Mouse (Mus musculus) neural tube, embryonic 12.5 days (tissue): ENCODE measurements at regions not wholly inside any gene's neighbourhood (a gene's known extent, or its start where the extent isn't known, plus 50 kb on each side); places are given as distances from the start of the nearest gene placed in this dataset.

ENCODE experiments used
- ATAC-seq: fragments of 200-750 bp; cut with Nextera tagmentation; 2 replicates; pipeline ENCODE4 v1.8.0; 2017; ENCODE audit warnings: low read depth, mild to moderate bottlenecking, moderate TSS enrichment, moderate library complexity; ENCODE audit not compliant: low FRiP score
- H3K27ac ChIP-seq: fragments of 300-500 bp; sonication (generic); 2 replicates; pipeline ENCODE4 v1.5.1; 2016
- H3K27me3 ChIP-seq: fragments of 300-500 bp; sonication (generic); replicated peaks from 2 replicates; pipeline ENCODE4 v1.6.1; 2016; ENCODE audit warnings: mild to moderate bottlenecking
- H3K36me3 ChIP-seq: fragments of 300-500 bp; sonication (generic); 2 replicates; pipeline ENCODE4 v1.6.1; 2016; ENCODE audit warnings: mild to moderate bottlenecking
- H3K4me1 ChIP-seq: fragments of 300-500 bp; sonication (generic); 2 replicates; pipeline ENCODE4 v1.6.1; 2016
- H3K4me2 ChIP-seq: fragments of 300-500 bp; sonication (generic); replicated peaks from 2 replicates; pipeline ENCODE4 v1.6.1; 2016; ENCODE audit warnings: mild to moderate bottlenecking
- H3K4me3 ChIP-seq: fragments of 300-500 bp; sonication (generic); 2 replicates; pipeline ENCODE4 v1.5.1; 2016
- H3K9ac ChIP-seq: fragments of 300-500 bp; sonication (generic); 2 replicates; pipeline ENCODE4 v1.6.1; 2016; ENCODE audit warnings: mild to moderate bottlenecking
- H3K9me3 ChIP-seq: fragments of 300-500 bp; sonication (generic); 2 replicates; pipeline ENCODE4 v1.6.1; 2016; ENCODE audit warnings: mild to moderate bottlenecking
- WGBS: fragments of 180-500 bp; shearing (Covaris S2); methylation state at CpG from one replicate; pipeline ENCODE4 v1.1.7; 2016; 5-methylcytosine and 5-hydroxymethylcytosine counted together

- no peak overlapping the region for H3K4me2 ChIP-seq
Measured at GRCm38 (mm10) chr12:28380203-28380602, 172.0 kb downstream of the Dcdc2c start.

DNA sequence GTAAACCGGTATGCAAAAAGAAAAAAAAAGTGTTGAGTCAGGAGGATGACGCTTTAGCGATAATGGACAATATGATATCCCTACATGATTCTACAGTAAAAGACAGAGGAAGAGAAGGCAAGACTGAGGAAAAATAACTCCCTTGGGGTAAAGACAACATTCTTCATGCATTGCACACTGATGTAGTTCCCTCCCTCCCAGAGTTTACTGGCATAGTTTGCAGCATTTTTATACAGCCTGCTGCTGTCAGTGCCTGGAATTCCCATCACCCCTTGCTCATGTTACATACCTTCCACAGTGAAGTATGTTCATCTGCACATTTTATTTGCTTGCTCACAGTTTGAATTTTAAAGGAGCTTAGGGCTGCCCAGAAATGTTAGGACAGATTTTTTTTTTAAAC, 174.2 kb downstream of the Dcdc2c start:
- no peaks in the 10 kb centered on the region for H3K36me3 ChIP-seq
- no peak overlapping the region for H3K4me3 ChIP-seq
- H3K27ac ChIP-seq: no peak overlapping the region
- peaks cover 8% of the 10 kb centered on the region for H3K4me1 ChIP-seq
- no peak overlapping the region for H3K4me2 ChIP-seq
- no peak overlapping the region for H3K9ac ChIP-seq
- H3K27me3 ChIP-seq: no peaks in the 10 kb centered on the region
- H3K9me3 ChIP-seq: no peaks in the 10 kb centered on the region
- no peak for ATAC-seq
- WGBS: 88% methylated on average over 3 of the region's 3 CpGs

More at GRCm38 (mm10) chr12:28380203-28380602, 172.0 kb downstream of the Dcdc2c start:
- no peaks in the 10 kb centered on the region for H3K27me3 ChIP-seq
- peaks cover 8% of the 10 kb centered on the region for H3K4me1 ChIP-seq
- H3K4me3 ChIP-seq: no peak overlapping the region
- no peak for ATAC-seq
- H3K36me3 ChIP-seq: no peaks in the 10 kb centered on the region
- WGBS: 60% methylated on average over 3 of the region's 3 CpGs
- H3K9ac ChIP-seq: no peak overlapping the region
- H3K9me3 ChIP-seq: no peaks in the 10 kb centered on the region
- no peak overlapping the region for H3K27ac ChIP-seq

DNA sequence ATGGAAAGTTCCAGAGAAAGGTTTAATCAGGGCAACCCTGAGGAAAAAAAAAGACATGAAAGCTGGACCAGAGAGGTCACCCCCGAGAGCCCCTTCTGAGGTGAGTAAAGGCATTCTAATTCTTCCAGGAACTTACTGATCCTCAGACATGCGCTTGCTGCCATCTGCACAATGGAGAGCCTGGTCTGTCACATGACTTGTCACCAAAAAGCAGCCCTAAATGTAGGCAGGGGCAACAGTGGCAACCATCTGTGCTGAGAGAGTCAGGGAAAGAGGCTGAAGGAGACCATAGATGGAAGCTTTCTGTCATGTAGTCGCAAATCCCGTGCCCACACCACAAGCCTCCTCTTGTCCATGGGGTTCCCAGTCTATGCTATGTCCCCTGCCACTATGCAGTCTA, 174.8 kb downstream of the Dcdc2c start:
- no peaks in the 10 kb centered on the region for H3K27me3 ChIP-seq
- WGBS: 69% methylated on average over 4 of the region's 4 CpGs
- H3K36me3 ChIP-seq: no peaks in the 10 kb centered on the region
- H3K4me3 ChIP-seq: no peak overlapping the region
- no peak overlapping the region for H3K9ac ChIP-seq
- H3K9me3 ChIP-seq: no peaks in the 10 kb centered on the region
- ATAC-seq: no peak
- H3K4me1 ChIP-seq: peaks cover 8% of the 10 kb centered on the region
- H3K4me2 ChIP-seq: no peak overlapping the region
- no peak overlapping the region for H3K27ac ChIP-seq

DNA sequence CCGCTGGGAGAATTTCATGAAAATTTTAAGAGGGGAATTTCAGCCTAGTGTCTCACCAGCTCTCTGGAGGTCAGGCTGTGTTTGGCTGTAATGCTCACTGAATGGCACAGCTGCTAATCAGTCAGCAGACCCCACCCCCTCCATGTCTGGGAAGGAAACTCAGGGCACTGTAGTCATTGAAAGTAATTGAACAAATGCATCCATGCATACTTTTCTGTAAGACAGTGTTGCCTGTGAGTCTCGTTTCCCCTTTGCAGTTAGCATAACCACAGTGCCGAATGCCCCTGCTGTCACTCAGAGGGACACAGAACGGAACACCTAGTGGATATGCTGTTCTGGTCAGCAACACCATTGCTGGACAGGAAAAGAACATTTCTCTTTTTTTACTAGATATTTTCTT, 175.4 kb downstream of the Dcdc2c start:
- H3K4me3 ChIP-seq: no peak overlapping the region
- H3K4me2 ChIP-seq: no peak overlapping the region
- no peak overlapping the region for H3K27ac ChIP-seq
- H3K27me3 ChIP-seq: no peaks in the 10 kb centered on the region
- H3K9me3 ChIP-seq: no peaks in the 10 kb centered on the region
- WGBS: 44% methylated on average over 4 of the region's 4 CpGs
- no peaks in the 10 kb centered on the region for H3K36me3 ChIP-seq
- peak; percentile 53; the same call in 1 of the 2 replicates for ATAC-seq
- H3K9ac ChIP-seq: no peak overlapping the region
- H3K4me1 ChIP-seq: peaks cover 8% of the 10 kb centered on the region

GRCm38 (mm10) chr12:28365304-28365703, 186.9 kb downstream of the Dcdc2c start:
- no peak overlapping the region for H3K27ac ChIP-seq
- H3K4me1 ChIP-seq: no peaks in the 10 kb centered on the region
- no peak overlapping the region for H3K4me3 ChIP-seq
- H3K9ac ChIP-seq: no peak overlapping the region
- no peak overlapping the region for H3K4me2 ChIP-seq
- H3K36me3 ChIP-seq: no peaks in the 10 kb centered on the region
- no peaks in the 10 kb centered on the region for H3K9me3 ChIP-seq
- no peaks in the 10 kb centered on the region for H3K27me3 ChIP-seq
- WGBS: 90% methylated on average over 2 of the region's 2 CpGs
- ATAC-seq: no peak

- Histone ChIP-seq H3K4me1 (no peaks in the 10 kb centered on the region), H3K9ac (no peak overlapping the region), H3K36me3 (no peaks in the 10 kb centered on the region), H3K4me2 (no peak overlapping the region), H3K9me3 (no peaks in the 10 kb centered on the region), H3K27ac (no peak overlapping the region), H3K27me3 (no peaks in the 10 kb centered on the region), H3K4me3 (no peak overlapping the region)
- ATAC-seq: no peak
- 53% methylated on average over 7 of the region's 7 CpGs for WGBS
Measured at GRCm38 (mm10) chr12:28358737-28359333, 193.4 kb downstream of the Dcdc2c start.

- Histone ChIP-seq H3K4me2 (no peak overlapping the region), H3K4me3 (no peak overlapping the region), H3K9ac (no peak overlapping the region), H3K36me3 (no peaks in the 10 kb centered on the region), H3K9me3 (no peaks in the 10 kb centered on the region), H3K27me3 (no peaks in the 10 kb centered on the region), H3K4me1 (no peaks in the 10 kb centered on the region), H3K27ac (no peak overlapping the region)
- 85% methylated on average over 10 of the region's 10 CpGs for WGBS
- ATAC-seq: no peak
Measured at GRCm38 (mm10) chr12:28357764-28358163, 194.4 kb downstream of the Dcdc2c start.

DNA sequence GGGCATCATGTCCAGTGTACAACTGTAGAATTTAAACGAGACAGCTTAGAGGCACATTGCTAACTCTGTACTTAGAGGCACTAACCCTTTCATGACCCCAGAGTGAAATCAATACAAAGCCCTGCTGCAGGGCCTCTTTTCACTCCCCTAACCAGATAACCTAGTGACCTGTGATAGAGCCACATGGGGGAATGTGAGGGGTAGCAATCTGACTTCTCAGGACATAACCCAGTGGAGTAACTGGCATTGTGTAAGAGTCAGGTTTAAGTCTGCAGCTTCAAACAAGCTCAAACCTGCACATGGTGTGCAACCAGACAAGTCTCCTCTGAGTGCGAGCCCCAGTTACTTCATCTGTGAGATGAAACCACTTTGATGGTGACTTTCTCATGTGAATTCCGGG, 199.1 kb downstream of the Dcdc2c start:
- H3K36me3 ChIP-seq: no peaks in the 10 kb centered on the region
- no peak overlapping the region for H3K9ac ChIP-seq
- WGBS: 68% methylated on average over 3 of the region's 3 CpGs
- H3K27me3 ChIP-seq: no peaks in the 10 kb centered on the region
- no peaks in the 10 kb centered on the region for H3K4me1 ChIP-seq
- no peaks in the 10 kb centered on the region for H3K9me3 ChIP-seq
- no peak overlapping the region for H3K27ac ChIP-seq
- no peak overlapping the region for H3K4me2 ChIP-seq
- ATAC-seq: no peak
- H3K4me3 ChIP-seq: no peak overlapping the region

DNA sequence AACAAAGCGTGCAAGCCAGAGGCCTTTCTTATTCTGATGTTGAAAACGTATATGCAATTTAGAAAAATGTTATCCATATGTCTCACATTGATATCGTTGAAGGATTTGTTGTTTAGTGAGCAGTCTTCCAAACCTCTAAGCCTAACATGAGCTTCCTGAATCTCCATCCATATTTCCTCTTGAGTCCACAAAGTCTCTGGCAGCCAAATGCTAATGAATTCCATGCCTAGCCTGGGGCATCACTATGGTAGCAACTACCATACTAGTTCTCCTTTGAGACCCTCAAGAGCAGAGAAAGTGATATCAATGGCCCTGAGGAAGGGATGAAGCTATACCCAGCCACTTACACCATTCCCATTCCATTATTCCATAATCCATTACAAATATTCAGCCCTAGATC, 199.6 kb downstream of the Dcdc2c start:
- Histone ChIP-seq H3K27ac (no peak overlapping the region), H3K4me2 (no peak overlapping the region), H3K4me1 (no peaks in the 10 kb centered on the region)

DNA sequence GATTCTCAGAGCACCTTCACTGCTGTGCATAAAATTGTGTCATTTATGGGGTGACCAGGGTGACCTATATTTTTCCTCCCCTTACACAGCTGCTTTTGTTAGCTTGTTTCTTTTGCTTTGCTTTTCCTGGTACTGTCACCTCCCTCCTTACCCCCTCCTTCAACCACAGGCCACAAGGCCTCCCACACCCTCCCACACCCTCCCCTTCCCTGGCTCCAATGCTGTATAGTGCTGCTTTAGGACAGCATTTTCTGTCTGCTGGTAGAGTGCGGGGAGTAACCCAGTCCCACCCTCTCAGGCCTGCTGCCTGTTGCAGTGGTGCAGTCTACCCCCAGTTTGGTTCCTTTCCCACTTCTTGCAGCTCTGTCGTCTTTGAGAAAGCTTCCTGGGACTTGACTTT, 209.5 kb downstream of the Dcdc2c start:
- WGBS: 76% methylated on average over 2 of the region's 2 CpGs
- ATAC-seq: no peak
- Histone ChIP-seq H3K9me3 (no peaks in the 10 kb centered on the region), H3K36me3 (no peaks in the 10 kb centered on the region), H3K4me3 (no peak overlapping the region), H3K4me2 (no peak overlapping the region), H3K9ac (no peak overlapping the region), H3K4me1 (no peaks in the 10 kb centered on the region), H3K27ac (no peak overlapping the region), H3K27me3 (no peaks in the 10 kb centered on the region)

More for the DNA sequence above, 199.6 kb downstream of the Dcdc2c start:
- Histone ChIP-seq H3K4me3 (no peak overlapping the region), H3K9me3 (no peaks in the 10 kb centered on the region), H3K9ac (no peak overlapping the region), H3K36me3 (no peaks in the 10 kb centered on the region), H3K27me3 (no peaks in the 10 kb centered on the region)
- WGBS: 91% methylated on average over 3 of the region's 3 CpGs
- ATAC-seq: no peak

DNA sequence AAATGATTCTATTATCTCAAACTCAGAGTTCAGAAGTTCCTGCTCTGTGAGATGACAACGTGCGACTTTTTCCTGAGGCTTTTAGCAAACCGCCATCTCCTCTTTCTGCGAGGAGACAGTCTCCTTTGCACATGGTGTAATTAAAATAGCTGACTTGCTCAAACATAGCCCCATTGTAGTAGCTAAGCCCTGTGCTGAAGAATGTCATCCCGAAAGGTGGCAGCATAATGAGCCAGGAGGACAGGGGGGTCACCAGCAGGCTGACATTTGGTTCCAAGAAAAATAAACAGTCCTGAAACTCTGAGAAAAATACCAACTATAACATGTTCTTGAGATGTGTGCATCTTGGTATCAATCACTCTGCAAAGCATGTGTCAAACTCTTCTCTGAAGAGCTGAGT, 219.6 kb downstream of the Dcdc2c start:
- Histone ChIP-seq H3K36me3 (no peaks in the 10 kb centered on the region), H3K4me1 (no peaks in the 10 kb centered on the region), H3K9ac (no peak overlapping the region), H3K9me3 (no peaks in the 10 kb centered on the region), H3K4me2 (no peak overlapping the region), H3K27ac (no peak overlapping the region), H3K4me3 (no peak overlapping the region), H3K27me3 (no peaks in the 10 kb centered on the region)
- 59% methylated on average over 5 of the region's 5 CpGs for WGBS
- ATAC-seq: no peak

DNA sequence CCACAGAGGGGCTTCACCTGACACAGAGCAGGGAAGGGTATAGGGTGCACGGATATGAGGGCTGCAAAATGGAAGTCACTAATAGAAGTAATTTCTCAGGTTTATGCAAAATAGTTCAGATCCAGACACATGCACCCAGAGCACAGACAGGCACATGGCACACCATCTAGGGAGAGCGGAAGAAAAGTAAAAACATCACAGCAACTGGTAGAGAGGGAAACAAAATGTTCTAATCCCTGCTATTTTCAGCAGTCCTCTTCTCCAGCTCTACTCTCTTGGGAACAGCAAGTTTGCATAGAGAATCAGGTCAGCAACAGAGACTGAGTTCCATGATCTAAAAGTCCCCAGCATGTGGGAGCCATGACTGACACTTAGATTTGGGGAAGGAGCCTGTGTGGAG, 220.4 kb downstream of the Dcdc2c start:
- H3K9ac ChIP-seq: no peak overlapping the region

DNA sequence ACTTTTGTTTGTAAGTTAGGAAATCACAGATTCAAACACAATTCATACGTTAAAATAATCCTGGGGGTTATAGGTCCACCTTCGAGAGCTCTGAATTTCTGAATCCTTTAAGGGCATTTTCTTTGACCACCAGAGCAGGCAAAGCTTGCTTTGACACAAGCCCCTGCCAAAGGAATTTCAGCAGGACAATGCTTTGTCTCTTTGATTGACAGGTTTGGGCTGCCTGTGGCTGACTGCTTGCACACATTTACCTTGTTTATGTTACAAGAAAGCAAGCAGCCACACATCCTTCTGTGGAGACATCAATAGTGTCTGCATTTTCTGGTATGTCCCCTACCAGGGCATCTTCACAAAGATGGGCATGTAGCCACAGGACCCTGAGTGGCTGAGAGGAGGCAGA, 228.5 kb downstream of the Dcdc2c start:
- no peak overlapping the region for H3K9ac ChIP-seq
- 63% methylated on average over 2 of the region's 2 CpGs for WGBS
- no peaks in the 10 kb centered on the region for H3K4me1 ChIP-seq
- ATAC-seq: no peak
- H3K4me3 ChIP-seq: no peak overlapping the region
- H3K27ac ChIP-seq: no peak overlapping the region
- H3K36me3 ChIP-seq: no peaks in the 10 kb centered on the region
- no peaks in the 10 kb centered on the region for H3K9me3 ChIP-seq
- no peaks in the 10 kb centered on the region for H3K27me3 ChIP-seq
- no peak overlapping the region for H3K4me2 ChIP-seq

More for the DNA sequence above, 220.4 kb downstream of the Dcdc2c start:
- H3K4me1 ChIP-seq: no peaks in the 10 kb centered on the region
- H3K4me3 ChIP-seq: no peak overlapping the region
- ATAC-seq: no peak
- H3K36me3 ChIP-seq: no peaks in the 10 kb centered on the region
- no peak overlapping the region for H3K27ac ChIP-seq
- no peak overlapping the region for H3K4me2 ChIP-seq
- no peaks in the 10 kb centered on the region for H3K9me3 ChIP-seq
- 86% methylated on average over 2 of the region's 2 CpGs for WGBS
- no peaks in the 10 kb centered on the region for H3K27me3 ChIP-seq
